Mouse (Mus musculus) adrenal gland, adult 8-10 months (tissue): ENCODE data around the gene Zbtb40. TPM values are rescaled to one million over a fixed set of nuclear protein-coding genes. Genes with fewer than 3 reads are reported as not detected.

Experiments used
- DNase-seq: peaks from one replicate; pipeline ENCODE4 v3.0.0; 2022
- total RNA-seq, 4 experiments: library from RNA; stranded (reverse); gene quantifications; 2 replicates each; pipeline ENCODE4 v1.2.4; 2022

The Zbtb40 gene
- total RNA-seq, 4 experiments from 2014 or later: 8.0 to 16.0 (median 15.5) TPM

DNA sequence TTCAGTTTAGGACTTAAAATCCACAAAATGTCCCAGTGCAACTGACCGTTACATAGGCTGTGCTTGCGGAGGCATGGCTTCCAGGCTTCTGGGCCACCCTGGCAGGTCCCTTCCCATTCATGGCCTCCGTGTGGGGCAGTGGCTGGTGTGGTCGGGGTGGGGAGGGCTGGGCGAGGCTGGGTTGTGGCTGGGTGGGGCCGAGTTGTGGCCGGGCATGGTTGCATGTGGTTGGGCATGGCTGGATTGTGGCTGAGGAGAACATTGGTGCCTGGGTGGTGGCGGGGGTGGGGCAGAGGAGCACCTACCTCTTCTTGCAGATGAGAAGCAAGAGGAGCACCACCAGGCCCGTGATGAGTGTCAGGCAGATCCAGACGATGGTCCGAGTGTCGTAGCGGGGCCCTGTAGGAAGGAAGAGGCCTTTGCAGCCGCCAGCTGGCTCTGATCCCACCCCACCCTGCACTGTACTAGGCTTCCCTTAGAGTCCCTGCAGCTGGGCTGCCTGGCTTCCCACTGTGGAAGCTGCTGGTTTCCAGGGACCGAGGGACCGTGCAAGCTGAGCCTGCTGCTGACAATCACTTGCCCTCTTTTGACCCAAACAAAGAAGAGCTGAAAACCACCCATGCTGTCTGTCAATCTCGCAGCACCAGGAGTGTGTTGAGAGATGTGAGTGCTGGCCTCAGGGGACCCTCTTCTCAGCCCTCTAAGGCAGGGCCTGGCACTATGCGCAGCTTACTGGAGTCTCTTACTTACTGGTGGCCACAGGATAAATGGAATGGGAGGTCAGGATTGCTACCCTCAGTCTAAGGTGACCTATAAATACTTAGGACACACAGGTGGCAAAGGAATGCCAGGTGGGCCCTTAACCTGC is 113.6 kb downstream of the Zbtb40 start:
- no peak for DNase-seq

DNA sequence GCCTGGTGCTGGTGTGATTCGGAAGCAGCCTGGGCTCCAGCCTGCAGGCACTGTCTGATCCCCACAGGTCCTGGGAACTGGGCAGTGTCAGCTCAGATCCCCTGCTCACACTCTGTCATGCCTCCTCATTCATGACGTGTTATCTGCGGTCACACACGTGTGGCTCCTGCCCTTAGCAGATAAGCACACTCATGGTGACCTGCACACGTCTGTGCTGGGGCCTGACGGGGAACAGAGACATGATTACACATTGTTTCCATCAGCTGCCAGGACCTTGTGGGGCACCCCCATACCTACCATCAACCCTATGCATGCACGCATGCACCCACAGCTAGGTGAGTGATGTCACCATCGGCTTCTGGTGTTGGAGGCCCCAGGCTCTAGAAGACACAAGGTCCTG is 118.1 kb downstream of the Zbtb40 start:
- DNase-seq: no peak

Other genes starting within 250 kb of the Zbtb40 start
- gene Ephb2, start 212.8 kb downstream of the Zbtb40 start, total RNA-seq: 10 to 100 TPM; 20.6 to 36.8 (median 29.4) TPM
- 100 to 1,000 TPM in 2 of 4 experiments, 10 to 100 TPM in 2; 63.2 to 103 (median 86.1) TPM for gene C1qb, start 162.6 kb downstream of the Zbtb40 start, total RNA-seq
- 10 to 100 TPM; 45.8 to 82.2 (median 63.4) TPM for gene C1qc, start 155.7 kb downstream of the Zbtb40 start, total RNA-seq
- 10 to 100 TPM; 65.2 to 96.6 (median 77.6) TPM for gene C1qa, start 150.0 kb downstream of the Zbtb40 start, total RNA-seq
- under 1 TPM; 0.23 to 0.86 (median 0.59) TPM for gene Epha8, start 92.0 kb downstream of the Zbtb40 start, total RNA-seq
- gene Wnt4, start 228.7 kb upstream of the Zbtb40 start, total RNA-seq: 100 to 1,000 TPM in 3 of 4 experiments, 10 to 100 TPM in 1; 83.8 to 130 (median 108) TPM